In the genomic region with DNA sequence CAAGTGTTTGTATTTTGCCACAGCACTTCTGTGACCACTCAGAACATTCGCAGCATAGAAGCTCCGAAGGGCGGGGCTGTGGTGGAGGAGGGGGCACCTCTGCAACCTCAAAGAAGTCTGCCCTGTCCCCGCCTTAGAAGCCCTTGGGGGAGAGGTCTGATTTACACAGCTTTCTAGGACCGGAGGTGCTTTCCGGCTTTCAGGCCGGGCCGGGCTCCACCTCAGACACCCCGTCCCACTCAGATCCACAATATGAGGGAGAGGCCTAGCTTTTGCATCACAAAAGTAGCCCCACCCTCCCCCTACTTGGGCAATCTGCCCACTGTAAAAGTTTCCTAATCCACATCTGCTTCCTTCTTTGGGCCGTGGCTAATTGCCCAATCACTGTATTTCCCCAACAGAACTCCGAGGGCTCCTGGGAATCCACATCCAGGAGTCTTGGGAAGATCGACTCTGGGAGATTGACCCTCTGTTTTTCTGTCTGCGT, we compare ENCODE assay signal across 8 mouse cellular contexts. TPM values are rescaled to one million over a fixed set of nuclear protein-coding genes. Genes with fewer than 3 reads are reported as not detected.
A peak's percentile ranks its signal among the peaks of the same experiment; 100 is the strongest.
DNase-seq lines count a peak whose midpoint lies in the region; ATAC-seq lines count a peak whose summit lies in the region.

No protein-coding gene starts in this region.

- ATAC-seq in stomach, embryonic 16.5 days (ENCODE audit: insufficient read depth, low FRiP score), result peak; percentile 79

- peak overlapping the region; percentile 31; the same call in 1 of the 2 replicates for H3K27ac ChIP-seq in embryonic facial prominence, embryonic 10.5 days (replicated peaks)
- peak overlapping the region; percentile 67 for H3K27ac ChIP-seq in heart, embryonic 10.5 days
- H3K27ac ChIP-seq in stomach, embryonic 16.5 days (ENCODE audit: low read length), result peak overlapping the region; percentile 36

- no peaks in the 10 kb centered on the region for H3K9me3 ChIP-seq in embryonic facial prominence, embryonic 10.5 days
- H3K9me3 ChIP-seq in heart, embryonic 10.5 days, result no peaks in the 10 kb centered on the region
- H3K9me3 ChIP-seq in stomach, embryonic 16.5 days (replicated peaks; ENCODE audit: control insufficient read depth, low read length), result no peaks in the 10 kb centered on the region

- DNase-seq in T-cell, adult 2 months (ENCODE audit: low spot score), result peak; percentile 20
- DNase-seq in embryonic facial prominence, embryonic 10.5 days (ENCODE audit: low spot score), result peak; percentile 42
- no peak for DNase-seq in heart, embryonic 10.5 days (ENCODE audit: low spot score)
- DNase-seq in kidney, adult 9 months, result peak; percentile 79
- DNase-seq in lung, postnatal 4 days, result peak; percentile 91 to 94
- no peak for DNase-seq in thymus, postnatal 25 days
- no peak for DNase-seq in frontal cortex, postnatal 10 days (ENCODE audit: low spot score in 2 of 2)

- peak overlapping the region; percentile 19 for H3K4me3 ChIP-seq in embryonic facial prominence, embryonic 10.5 days
- peak overlapping the region; percentile 36 for H3K4me3 ChIP-seq in heart, embryonic 10.5 days
- H3K4me3 ChIP-seq in stomach, embryonic 16.5 days (replicated peaks; ENCODE audit: low read length), result peak overlapping the region; percentile 0; the same call in 1 of the 2 replicates

- peaks cover 23% of the 10 kb centered on the region for H3K4me1 ChIP-seq in embryonic facial prominence, embryonic 10.5 days
- H3K4me1 ChIP-seq in heart, embryonic 10.5 days, result peaks cover 27% of the 10 kb centered on the region
- H3K4me1 ChIP-seq in stomach, embryonic 16.5 days (ENCODE audit: control insufficient read depth, insufficient read depth, low read length), result peaks cover 20% of the 10 kb centered on the region

- peak overlapping the region; percentile 50 for H3K4me2 ChIP-seq in stomach, embryonic 16.5 days (ENCODE audit: low read depth, low read length)

- H3K27me3 ChIP-seq in embryonic facial prominence, embryonic 10.5 days (replicated peaks; ENCODE audit: low read depth, poor library complexity, severe bottlenecking), result peaks cover 57% of the 10 kb centered on the region
- peaks cover 37% of the 10 kb centered on the region for H3K27me3 ChIP-seq in heart, embryonic 10.5 days (ENCODE audit: insufficient read depth, poor library complexity, severe bottlenecking)
- H3K27me3 ChIP-seq in stomach, embryonic 16.5 days (ENCODE audit: control insufficient read depth, insufficient read depth, low read length), result peaks cover 8% of the 10 kb centered on the region

- no peaks in the 10 kb centered on the region for H3K36me3 ChIP-seq in embryonic facial prominence, embryonic 10.5 days (replicated peaks)
- no peaks in the 10 kb centered on the region for H3K36me3 ChIP-seq in heart, embryonic 10.5 days
- H3K36me3 ChIP-seq in stomach, embryonic 16.5 days (ENCODE audit: control insufficient read depth, insufficient read depth, low read length), result no peaks in the 10 kb centered on the region

- peak overlapping the region; percentile 64 for H3K9ac ChIP-seq in stomach, embryonic 16.5 days (ENCODE audit: low read length)

- 4% methylated on average over 13 of the region's 13 CpGs for WGBS in embryonic facial prominence, embryonic 10.5 days
- WGBS in heart, embryonic 10.5 days, result 6% methylated on average over 13 of the region's 13 CpGs
- 3% methylated on average over 13 of the region's 13 CpGs for WGBS in stomach, embryonic 16.5 days

RNA-seq across cellular contexts. Expression of a gene that starts 4.3 kb away (rescaled TPM):
- polyA plus RNA-seq in embryonic facial prominence, embryonic 10.5 days (2016; fragmentation: Nextera tagmentation; extraction: Ambion mirVana), result not detected in 2 replicates
- polyA plus RNA-seq in heart, embryonic 10.5 days (2016; fragmentation: Nextera tagmentation; extraction: Ambion mirVana), result 0.23 TPM in 2 replicates
- polyA plus RNA-seq in stomach, embryonic 16.5 days (2015; fragmentation: Nextera tagmentation; extraction: Ambion mirVana), result 0.35 TPM in 1 of 2 replicates, not detected in the other

RNA-seq across cellular contexts. Expression of a gene that starts 15.5 kb away (rescaled TPM):
- polyA plus RNA-seq in embryonic facial prominence, embryonic 10.5 days (2016; fragmentation: Nextera tagmentation; extraction: Ambion mirVana), result 141 and 149 TPM in 2 replicates
- polyA plus RNA-seq in heart, embryonic 10.5 days (2016; fragmentation: Nextera tagmentation; extraction: Ambion mirVana), result 89.4 and 114 TPM in 2 replicates
- polyA plus RNA-seq in stomach, embryonic 16.5 days (2015; fragmentation: Nextera tagmentation; extraction: Ambion mirVana), result 99.6 and 105 TPM in 2 replicates

RNA-seq across cellular contexts. Expression of a gene that starts 37.7 kb away (rescaled TPM):
- 45.4 and 46.8 TPM in 2 replicates for polyA plus RNA-seq in embryonic facial prominence, embryonic 10.5 days (2016; fragmentation: Nextera tagmentation; extraction: Ambion mirVana)
- 32.3 and 39.8 TPM in 2 replicates for polyA plus RNA-seq in heart, embryonic 10.5 days (2016; fragmentation: Nextera tagmentation; extraction: Ambion mirVana)
- 34.9 and 36.5 TPM in 2 replicates for polyA plus RNA-seq in stomach, embryonic 16.5 days (2015; fragmentation: Nextera tagmentation; extraction: Ambion mirVana)

RNA-seq across cellular contexts. Expression of a gene that starts 46.2 kb away (rescaled TPM):
- polyA plus RNA-seq in embryonic facial prominence, embryonic 10.5 days (2016; fragmentation: Nextera tagmentation; extraction: Ambion mirVana), result 0.11 and 0.39 TPM in 2 replicates
- 0.89 and 1.1 TPM in 2 replicates for polyA plus RNA-seq in heart, embryonic 10.5 days (2016; fragmentation: Nextera tagmentation; extraction: Ambion mirVana)
- 4.0 and 4.2 TPM in 2 replicates for polyA plus RNA-seq in stomach, embryonic 16.5 days (2015; fragmentation: Nextera tagmentation; extraction: Ambion mirVana)

RNA-seq across cellular contexts. Expression of a gene that starts 53.5 kb away (rescaled TPM):
- polyA plus RNA-seq in embryonic facial prominence, embryonic 10.5 days (2016; fragmentation: Nextera tagmentation; extraction: Ambion mirVana), result 2.4 and 4.3 TPM in 2 replicates
- polyA plus RNA-seq in heart, embryonic 10.5 days (2016; fragmentation: Nextera tagmentation; extraction: Ambion mirVana), result 6.6 and 9.0 TPM in 2 replicates
- 29.2 and 35.3 TPM in 2 replicates for polyA plus RNA-seq in stomach, embryonic 16.5 days (2015; fragmentation: Nextera tagmentation; extraction: Ambion mirVana)

Comparison
In these comparisons a context has a peak if more than half of its experiments do, and no peak if none do; other contexts are left out.
1. DNase-seq: peak in T-cell, adult 2 months (single experiment), embryonic facial prominence, embryonic 10.5 days (single experiment), kidney, adult 9 months (single experiment) and lung, postnatal 4 days (2 of 2); none in heart, embryonic 10.5 days (single experiment), thymus, postnatal 25 days (single experiment) and frontal cortex, postnatal 10 days (0 of 2).
2. Peak in every context shown above with its lines, with median percentiles within 50 percentile points of each other: H3K27ac ChIP-seq and H3K4me3 ChIP-seq.